Mouse (Mus musculus) kidney, postnatal 0 days (tissue): Measurements from ENCODE around the gene Nme2. TPM values are rescaled to one million over a fixed set of nuclear protein-coding genes. Genes with fewer than 3 reads are reported as not detected.

ENCODE experiments used
- ATAC-seq: fragments of 200-750 bp; cut with Nextera tagmentation; replicated peaks from 2 replicates; pipeline ENCODE4 v1.8.0; 2017; ENCODE audit warnings: low read depth, moderate number of reproducible peaks, moderate TSS enrichment, moderate library complexity; ENCODE audit not compliant: low FRiP score
- DNase-seq: peaks from one replicate; pipeline ENCODE4 v3.0.0-alpha.2; 2016; ENCODE audit warnings: low spot score
- H3K27ac ChIP-seq: fragments of 300-500 bp; sonication (generic); 2 replicates; pipeline ENCODE4 v1.5.1; 2014; ENCODE audit warnings: mild to moderate bottlenecking
- H3K27me3 ChIP-seq: fragments of 300-500 bp; sonication (generic); 2 replicates; pipeline ENCODE4 v1.6.1; 2014; ENCODE audit warnings: low read length, mixed read lengths; ENCODE audit not compliant: insufficient read depth
- H3K36me3 ChIP-seq: fragments of 300-500 bp; sonication (generic); 2 replicates; pipeline ENCODE4 v1.6.1; 2014; ENCODE audit warnings: low read length, mixed read lengths; ENCODE audit not compliant: insufficient read depth
- H3K4me1 ChIP-seq: fragments of 300-500 bp; sonication (generic); replicated peaks from 2 replicates; pipeline ENCODE4 v1.6.1; 2014; ENCODE audit warnings: antibody characterized with exemption, low read length, mixed read lengths; ENCODE audit not compliant: insufficient read depth
- H3K4me2 ChIP-seq: fragments of 300-500 bp; sonication (generic); 2 replicates; pipeline ENCODE4 v1.6.1; 2014; ENCODE audit warnings: mild to moderate bottlenecking, low read length, moderate library complexity, mixed read lengths
- H3K4me3 ChIP-seq: fragments of 300-500 bp; sonication (generic); replicated peaks from 2 replicates; pipeline ENCODE4 v1.5.1; 2014; ENCODE audit warnings: low read depth, low read length
- H3K9ac ChIP-seq: fragments of 300-500 bp; sonication (generic); 2 replicates; pipeline ENCODE4 v1.6.1; 2014; ENCODE audit warnings: low read depth, low read length
- H3K9me3 ChIP-seq: fragments of 300-500 bp; sonication (generic); replicated peaks from 2 replicates; pipeline ENCODE4 v1.6.1; 2016; ENCODE audit warnings: low read length, inconsistent platforms, mixed read lengths
- CTCF ChIP-seq: IDR thresholded peaks from 2 replicates; pipeline ENCODE4 v1.5.1; 2016; ENCODE audit warnings: antibody characterized with exemption, low read depth, mild to moderate bottlenecking, moderate library complexity
- WGBS: fragments of 180-500 bp; shearing (Covaris S2); extraction: QIAGEN DNeasy Blood & Tissue Kit; methylation state at CpG from one replicate; pipeline ENCODE4 v1.1.7; 2014; 5-methylcytosine and 5-hydroxymethylcytosine counted together
- polyA plus RNA-seq: library from polyadenylated mRNA; unstranded; fragments of >200 nt; fragmentation: Nextera tagmentation; extraction: Ambion mirVana; gene quantifications from 2 replicates; pipeline ENCODE4 v1.2.1, GENCODE M21; 2015

Nme2 gene
- polyA plus RNA-seq, 1 experiment from 2014 or later = 442 TPM

DNA sequence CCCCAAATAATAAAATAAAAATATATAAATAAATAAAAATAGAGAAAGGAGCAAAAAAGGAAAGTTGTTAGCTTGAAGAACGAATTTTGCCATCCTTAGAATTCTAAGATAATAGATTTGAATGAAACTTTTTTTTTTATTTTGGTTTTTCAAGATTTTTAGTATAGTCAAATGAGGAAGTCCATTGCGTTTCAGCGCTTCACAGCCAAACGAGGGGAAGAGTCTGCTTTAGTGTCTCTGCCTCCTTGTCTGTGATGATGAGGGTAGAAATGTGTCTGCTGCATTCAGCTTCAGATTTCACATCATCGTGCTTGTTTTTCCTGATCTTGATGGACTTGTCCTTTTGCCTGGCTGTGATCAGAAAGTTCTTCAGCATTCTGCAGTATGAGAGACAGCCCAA, 29.2 kb upstream of the Nme2 start:
- H3K4me2 ChIP-seq = no peak overlapping the region
- H3K4me3 ChIP-seq = no peak overlapping the region
- ATAC-seq (no peak), DNase-seq (no peak)
- H3K4me1 ChIP-seq = peaks cover 8% of the 10 kb centered on the region; the same call in 1 of the 2 replicates
- H3K9me3 ChIP-seq = no peaks in the 10 kb centered on the region
- no peaks in the 10 kb centered on the region for H3K27me3 ChIP-seq
- H3K27ac ChIP-seq = no peak overlapping the region
- H3K36me3 ChIP-seq = no peaks in the 10 kb centered on the region
- TF ChIP-seq CTCF = no peak
- H3K9ac ChIP-seq = no peak overlapping the region
- WGBS = 86% methylated on average over 5 of the region's 5 CpGs

GRCm38 (mm10) chr11:93984619-93985018, 28.6 kb upstream of the Nme2 start:
- no peaks in the 10 kb centered on the region for H3K9me3 ChIP-seq
- WGBS = 85% methylated on average over 3 of the region's 3 CpGs
- no peak overlapping the region for H3K9ac ChIP-seq

GRCm38 (mm10) chr11:93979502-93980049, 23.5 kb upstream of the Nme2 start:
- H3K36me3 ChIP-seq = no peaks in the 10 kb centered on the region
- TF ChIP-seq CTCF = no peak
- 26% methylated on average over 6 of the region's 6 CpGs for WGBS
- no peak overlapping the region for H3K27ac ChIP-seq
- H3K9me3 ChIP-seq = no peaks in the 10 kb centered on the region
- H3K4me1 ChIP-seq = no peaks in the 10 kb centered on the region
- H3K9ac ChIP-seq = no peak overlapping the region
- H3K4me3 ChIP-seq = no peak overlapping the region
- no peak for DNase-seq
- ATAC-seq = no peak
- H3K27me3 ChIP-seq = no peaks in the 10 kb centered on the region
- H3K4me2 ChIP-seq = no peak overlapping the region

More at GRCm38 (mm10) chr11:93984619-93985018, 28.6 kb upstream of the Nme2 start:
- no peaks in the 10 kb centered on the region for H3K36me3 ChIP-seq
- ATAC-seq (no peak), DNase-seq (no peak)
- no peak overlapping the region for H3K27ac ChIP-seq
- H3K27me3 ChIP-seq = no peaks in the 10 kb centered on the region
- no peak for TF ChIP-seq CTCF
- H3K4me1 ChIP-seq = peaks cover 8% of the 10 kb centered on the region; the same call in 1 of the 2 replicates
- no peak overlapping the region for H3K4me3 ChIP-seq
- H3K4me2 ChIP-seq = no peak overlapping the region

GRCm38 (mm10) chr11:93972951-93973350, 16.9 kb upstream of the Nme2 start:
- Histone ChIP-seq H3K36me3 (no peaks in the 10 kb centered on the region), H3K4me2 (no peak overlapping the region), H3K27me3 (no peaks in the 10 kb centered on the region), H3K4me3 (no peak overlapping the region), H3K4me1 (no peaks in the 10 kb centered on the region), H3K9me3 (no peaks in the 10 kb centered on the region), H3K9ac (no peak overlapping the region), H3K27ac (no peak overlapping the region)
- DNase-seq = no peak
- ATAC-seq = no peak
- WGBS = 89% methylated on average over 5 of the region's 5 CpGs
- no peak for TF ChIP-seq CTCF

DNA sequence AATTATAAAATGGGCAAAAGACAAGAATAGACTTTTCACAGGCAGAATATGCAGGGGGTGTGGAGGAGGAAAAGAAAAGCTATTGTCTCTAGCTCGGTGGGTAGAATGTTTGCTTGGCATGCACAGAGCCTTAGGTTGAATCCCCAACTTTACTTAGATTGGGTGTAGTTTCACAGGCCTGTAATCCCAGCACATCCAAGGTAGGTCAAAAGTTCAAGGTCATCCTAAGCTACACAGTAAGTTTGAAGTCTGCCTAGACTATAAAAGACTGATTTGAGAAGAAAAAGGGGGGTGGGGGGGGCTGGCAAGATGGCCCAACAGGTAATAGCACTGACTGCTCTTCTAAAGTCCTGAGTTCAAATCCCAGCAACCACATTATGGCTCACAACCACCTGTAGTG, 13.7 kb upstream of the Nme2 start:
- no peak for TF ChIP-seq CTCF
- Histone ChIP-seq H3K9ac (no peak overlapping the region), H3K27ac (no peak overlapping the region), H3K36me3 (peaks cover 6% of the 10 kb centered on the region; the same call in 1 of the 2 replicates), H3K4me1 (0 out of 2 replicates have a peak, but pooled peaks cover 3% of the 10 kb centered on the region), H3K27me3 (no peaks in the 10 kb centered on the region), H3K9me3 (no peaks in the 10 kb centered on the region), H3K4me3 (no peak overlapping the region), H3K4me2 (no peak overlapping the region)
- DNase-seq (no peak), ATAC-seq (no peak)
- WGBS = 62% methylated on average over 1 of the region's 1 CpGs

- Histone ChIP-seq H3K27ac (no peak overlapping the region), H3K9ac (no peak overlapping the region), H3K9me3 (no peaks in the 10 kb centered on the region), H3K4me2 (no peak overlapping the region), H3K4me3 (no peak overlapping the region), H3K27me3 (no peaks in the 10 kb centered on the region), H3K36me3 (peaks cover 12% of the 10 kb centered on the region; the same call in 1 of the 2 replicates), H3K4me1 (0 out of 2 replicates have a peak, but pooled peaks cover 3% of the 10 kb centered on the region)
- DNase-seq (no peak), ATAC-seq (no peak)
- no peak for TF ChIP-seq CTCF
- 94% methylated on average over 6 of the region's 6 CpGs for WGBS
Observed at GRCm38 (mm10) chr11:93969171-93969570, 13.1 kb upstream of the Nme2 start.

- Histone ChIP-seq H3K4me2 (peak overlapping the region; percentile 44), H3K9me3 (no peaks in the 10 kb centered on the region), H3K4me1 (0 out of 2 replicates have a peak, but pooled peaks cover 3% of the 10 kb centered on the region), H3K27me3 (no peaks in the 10 kb centered on the region), H3K36me3 (peaks cover 15% of the 10 kb centered on the region; the same call in 1 of the 2 replicates), H3K4me3 (peak overlapping the region; percentile 15), H3K9ac (no peak overlapping the region), H3K27ac (no peak overlapping the region)
- no peak for TF ChIP-seq CTCF
- WGBS = 42% methylated on average over 6 of the region's 6 CpGs
- DNase-seq = no peak
- no peak for ATAC-seq
Observed at GRCm38 (mm10) chr11:93968848-93969128, 12.7 kb upstream of the Nme2 start.
